Mouse (Mus musculus): ENCODE measurements at regions not wholly inside any gene's neighbourhood (a gene's known extent, or its start where the extent isn't known, plus 50 kb on each side); places are given as distances from the start of the nearest gene placed in this dataset.

GRCm38 (mm10) chr14:48330965-48331622, 114.8 kb upstream of the Tmem260 start:
- ATAC-seq (replicated peaks; ENCODE audit: low read depth, poor library complexity, severe bottlenecking) = peak; percentile 84

GRCm38 (mm10) chr14:48331623-48332000, 114.3 kb upstream of the Tmem260 start:
- no peak for ATAC-seq (replicated peaks; ENCODE audit: low read depth, poor library complexity, severe bottlenecking)

DNA sequence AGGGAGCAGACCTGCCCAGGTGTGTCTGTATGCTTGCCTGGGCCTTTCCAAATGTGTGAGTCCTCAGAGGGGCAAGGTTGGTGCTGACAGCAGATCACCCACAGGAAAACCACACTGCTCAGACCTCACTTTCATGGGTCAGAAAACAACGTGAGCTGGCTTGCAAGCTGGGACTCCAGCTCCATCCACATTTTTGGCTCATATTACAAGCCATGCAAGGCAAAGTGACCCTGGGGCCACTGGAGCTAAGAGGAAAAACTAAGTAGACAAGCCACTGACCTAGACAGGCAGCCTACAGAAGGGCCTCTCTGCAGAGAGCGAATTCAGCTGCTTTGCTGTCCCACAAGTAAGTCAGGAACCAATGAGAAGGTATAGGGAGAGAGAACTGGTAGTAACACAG, 113.7 kb upstream of the Tmem260 start:
- ATAC-seq (replicated peaks; ENCODE audit: low read depth, poor library complexity, severe bottlenecking) = no peak

- no peak for ATAC-seq (replicated peaks; ENCODE audit: low read depth, poor library complexity, severe bottlenecking)
Observed at GRCm38 (mm10) chr14:48332660-48333059, 113.3 kb upstream of the Tmem260 start.

GRCm38 (mm10) chr14:48334106-48334809, 111.7 kb upstream of the Tmem260 start:
- no peak for ATAC-seq (replicated peaks; ENCODE audit: low read depth, poor library complexity, severe bottlenecking)

- ATAC-seq (replicated peaks; ENCODE audit: low read depth, poor library complexity, severe bottlenecking) = 0 out of 2 replicates have a peak, but pooled peaks have one; percentile 56
Observed at GRCm38 (mm10) chr14:48339434-48339833, 106.5 kb upstream of the Tmem260 start.

GRCm38 (mm10) chr14:48342944-48343343, 103.0 kb upstream of the Tmem260 start:
- no peak for ATAC-seq (replicated peaks; ENCODE audit: low read depth, poor library complexity, severe bottlenecking)

GRCm38 (mm10) chr14:48345956-48346355, 100.0 kb upstream of the Tmem260 start:
- ATAC-seq (replicated peaks; ENCODE audit: low read depth, poor library complexity, severe bottlenecking) = no peak

DNA sequence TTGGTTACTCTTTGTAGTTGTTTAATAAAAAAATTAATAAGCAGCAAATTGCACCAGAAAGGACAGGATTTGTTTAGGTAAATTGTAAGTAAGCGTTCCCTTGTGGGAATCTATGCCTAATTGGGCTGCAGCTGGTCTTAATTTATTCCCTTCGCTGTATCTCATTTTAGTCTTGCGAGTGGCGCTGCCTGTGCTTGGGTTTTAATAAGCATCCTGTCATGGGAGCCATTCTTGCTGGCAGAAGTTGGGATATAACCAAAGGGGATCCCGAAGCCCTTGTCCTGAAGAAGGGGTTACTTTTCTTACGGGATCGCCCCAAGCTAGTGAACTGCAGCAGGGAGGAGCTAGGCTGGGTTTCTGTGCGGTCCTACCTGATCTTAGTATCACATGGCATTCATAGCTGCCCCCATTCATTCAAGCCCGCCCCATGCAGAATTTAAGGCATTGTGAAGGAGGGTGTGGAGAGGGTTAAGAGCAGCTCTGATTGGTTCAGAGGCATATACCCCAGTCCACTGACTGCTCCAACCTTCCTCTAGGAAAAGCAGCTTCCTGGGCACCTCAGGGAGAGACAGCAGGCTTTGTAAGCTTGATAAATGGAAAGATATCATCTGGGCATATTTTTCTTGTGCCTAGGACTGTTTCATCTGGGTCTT, 96.4 kb upstream of the Tmem260 start:
- ATAC-seq (replicated peaks; ENCODE audit: low read depth, poor library complexity, severe bottlenecking) = no peak

DNA sequence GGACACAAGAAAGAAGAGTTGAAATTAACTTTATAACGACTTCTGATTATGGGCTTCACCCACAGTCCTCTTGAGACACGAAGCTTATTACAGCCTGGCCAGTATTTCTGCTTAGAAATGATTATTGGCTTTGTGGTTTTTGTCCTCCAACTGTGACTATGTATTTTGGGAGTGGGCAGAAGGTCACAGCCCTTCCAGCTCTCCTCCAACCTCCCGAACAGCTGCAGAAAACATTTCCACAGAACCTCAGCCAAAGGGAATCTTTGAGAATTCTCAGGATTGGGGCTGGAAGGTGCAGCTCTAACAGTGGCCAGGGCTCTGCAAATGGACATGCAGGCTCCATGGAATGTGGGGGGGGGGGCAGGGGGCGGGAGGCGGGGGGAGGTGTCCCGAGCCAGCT, 94.3 kb upstream of the Tmem260 start:
- no peak for ATAC-seq (replicated peaks; ENCODE audit: low read depth, poor library complexity, severe bottlenecking)

- ATAC-seq (replicated peaks; ENCODE audit: low read depth, poor library complexity, severe bottlenecking) = no peak
Observed at GRCm38 (mm10) chr14:48352825-48353224, 93.1 kb upstream of the Tmem260 start.

- no peak for ATAC-seq (replicated peaks; ENCODE audit: low read depth, poor library complexity, severe bottlenecking)
Observed at GRCm38 (mm10) chr14:48354176-48354575, 91.7 kb upstream of the Tmem260 start.

- ATAC-seq (replicated peaks; ENCODE audit: low read depth, poor library complexity, severe bottlenecking) = no peak
Observed at GRCm38 (mm10) chr14:48357441-48357840, 88.5 kb upstream of the Tmem260 start.

- 0 out of 2 replicates have a peak, but pooled peaks have one; percentile 18 for ATAC-seq (replicated peaks; ENCODE audit: low read depth, poor library complexity, severe bottlenecking)
Observed at GRCm38 (mm10) chr14:48358487-48359159, 87.3 kb upstream of the Tmem260 start.

DNA sequence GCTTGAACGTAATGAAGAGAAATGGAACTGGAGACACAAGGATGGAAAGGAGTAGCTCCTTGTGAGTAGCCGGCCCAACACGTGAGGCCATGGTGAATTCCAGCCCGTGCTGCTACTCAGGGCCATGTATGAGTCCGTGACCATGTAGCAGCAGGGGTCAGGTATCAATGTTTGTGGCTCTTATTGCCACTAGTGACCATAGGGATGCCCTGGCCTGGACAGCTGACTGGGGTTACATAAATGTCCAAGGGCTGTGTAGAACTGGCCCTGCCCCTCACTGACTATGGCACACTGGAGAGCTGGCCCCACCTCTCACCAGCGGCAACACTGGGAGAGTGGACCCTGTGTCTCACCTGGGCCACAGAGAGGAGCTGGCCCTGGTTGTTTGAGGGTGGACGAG, 84.1 kb upstream of the Tmem260 start:
- ATAC-seq (replicated peaks; ENCODE audit: low read depth, poor library complexity, severe bottlenecking) = no peak

- 0 out of 2 replicates have a peak, but pooled peaks have one; percentile 54 for ATAC-seq (replicated peaks; ENCODE audit: low read depth, poor library complexity, severe bottlenecking)
Observed at GRCm38 (mm10) chr14:48367006-48367405, 78.9 kb upstream of the Tmem260 start.

- peak; percentile 70; the same call in 1 of the 2 replicates for ATAC-seq (replicated peaks; ENCODE audit: low read depth, poor library complexity, severe bottlenecking)
Observed at GRCm38 (mm10) chr14:48370322-48370721, 75.6 kb upstream of the Tmem260 start.

DNA sequence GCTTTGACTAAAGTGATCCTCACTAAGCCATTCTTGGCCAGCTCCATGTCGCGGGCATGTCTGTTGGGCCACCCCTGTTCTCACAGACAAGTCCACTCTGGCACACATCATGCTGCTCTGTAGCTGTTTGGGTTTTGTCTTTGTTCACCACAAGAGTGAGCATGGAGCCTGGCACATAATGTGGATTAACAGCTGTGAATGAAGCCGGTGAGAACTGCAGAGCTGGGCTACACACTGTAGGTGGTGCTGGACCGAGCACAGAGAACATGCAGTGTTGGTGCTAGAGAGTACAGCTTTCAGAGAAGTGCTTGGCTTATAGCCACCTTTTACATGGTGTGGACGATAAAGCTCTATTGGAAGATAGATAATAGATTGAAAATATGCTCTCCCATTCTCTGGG, 74.2 kb upstream of the Tmem260 start:
- peak; percentile 41; the same call in 1 of the 2 replicates for ATAC-seq (replicated peaks; ENCODE audit: low read depth, poor library complexity, severe bottlenecking)

DNA sequence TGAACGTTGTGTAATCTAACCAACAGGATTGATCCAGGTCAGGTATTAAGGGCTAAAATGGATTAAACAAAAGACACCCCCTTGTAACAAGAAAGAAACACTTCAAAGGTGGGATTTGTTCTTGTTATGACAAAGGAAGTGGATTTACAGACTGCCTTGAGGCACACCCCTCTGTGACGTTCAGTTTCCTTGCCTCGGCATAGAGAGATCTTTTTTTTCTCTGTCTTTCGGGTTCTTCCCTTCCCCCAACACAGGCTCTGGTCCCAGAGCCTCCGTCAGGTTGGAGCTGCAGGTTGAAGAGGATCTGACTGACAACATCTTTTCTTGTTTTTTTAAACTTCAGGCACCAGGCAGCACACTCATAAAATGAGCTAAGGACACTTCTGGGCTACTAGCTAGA, 69.8 kb upstream of the Tmem260 start:
- ATAC-seq (replicated peaks; ENCODE audit: low read depth, poor library complexity, severe bottlenecking) = no peak
